Mouse (Mus musculus) heart, embryonic 16.5 days (tissue): ENCODE data around the gene Slc35c2. TPM values are rescaled to one million over a fixed set of nuclear protein-coding genes. Genes with fewer than 3 reads are reported as not detected.
A peak's percentile ranks its signal among the peaks of the same experiment; 100 is the strongest.

Experiments
- ATAC-seq: fragments of 200-750 bp; cut with Nextera tagmentation; replicated peaks from 2 replicates; pipeline ENCODE4 v1.8.0; 2017; ENCODE audit warnings: moderate number of reproducible peaks; ENCODE audit not compliant: insufficient read depth, low FRiP score; ENCODE audit errors: extremely low read depth
- H3K27ac ChIP-seq: fragments of 300-500 bp; sonication (generic); 2 replicates; pipeline ENCODE4 v1.5.1; 2014; ENCODE audit warnings: mild to moderate bottlenecking, low read length, control low read depth, moderate library complexity
- H3K27me3 ChIP-seq: fragments of 300-500 bp; sonication (generic); 2 replicates; pipeline ENCODE4 v1.6.1; 2014; ENCODE audit warnings: low read length, mixed read lengths; ENCODE audit not compliant: control insufficient read depth, insufficient read depth
- H3K36me3 ChIP-seq: fragments of 300-500 bp; sonication (generic); 2 replicates; pipeline ENCODE4 v1.6.1; 2014; ENCODE audit not compliant: control insufficient read depth, insufficient read depth
- H3K4me1 ChIP-seq: fragments of 300-500 bp; sonication (generic); 2 replicates; pipeline ENCODE4 v1.6.1; 2014; ENCODE audit warnings: low read length, mixed read lengths; ENCODE audit not compliant: control insufficient read depth, insufficient read depth
- H3K4me2 ChIP-seq: fragments of 300-500 bp; sonication (generic); 2 replicates; pipeline ENCODE4 v1.6.1; 2014; ENCODE audit warnings: low read depth, mild to moderate bottlenecking, control low read depth, low read length
- H3K4me3 ChIP-seq: fragments of 300-500 bp; sonication (generic); 2 replicates; pipeline ENCODE4 v1.5.1; 2014; ENCODE audit warnings: mild to moderate bottlenecking, control low read depth, low read length
- H3K9ac ChIP-seq: fragments of 300-500 bp; sonication (generic); 2 replicates; pipeline ENCODE4 v1.6.1; 2014; ENCODE audit warnings: low read length, control low read depth
- H3K9me3 ChIP-seq: fragments of 300-500 bp; sonication (generic); replicated peaks from 2 replicates; pipeline ENCODE4 v1.6.1; 2016; ENCODE audit warnings: low read length; ENCODE audit not compliant: control insufficient read depth
- WGBS: fragments of 180-500 bp; shearing (Covaris S2); extraction: QIAGEN DNeasy Blood & Tissue Kit; methylation state at CpG from one replicate; pipeline ENCODE4 v1.1.7; 2014; 5-methylcytosine and 5-hydroxymethylcytosine counted together
- polyA plus RNA-seq: library from polyadenylated mRNA; unstranded; fragments of >200 nt; fragmentation: Nextera tagmentation; extraction: Ambion mirVana; gene quantifications from 2 replicates; pipeline ENCODE4 v1.2.1, GENCODE M21; 2015

The Slc35c2 gene
- polyA plus RNA-seq, 1 experiment from 2014 or later: 40.4 TPM

DNA sequence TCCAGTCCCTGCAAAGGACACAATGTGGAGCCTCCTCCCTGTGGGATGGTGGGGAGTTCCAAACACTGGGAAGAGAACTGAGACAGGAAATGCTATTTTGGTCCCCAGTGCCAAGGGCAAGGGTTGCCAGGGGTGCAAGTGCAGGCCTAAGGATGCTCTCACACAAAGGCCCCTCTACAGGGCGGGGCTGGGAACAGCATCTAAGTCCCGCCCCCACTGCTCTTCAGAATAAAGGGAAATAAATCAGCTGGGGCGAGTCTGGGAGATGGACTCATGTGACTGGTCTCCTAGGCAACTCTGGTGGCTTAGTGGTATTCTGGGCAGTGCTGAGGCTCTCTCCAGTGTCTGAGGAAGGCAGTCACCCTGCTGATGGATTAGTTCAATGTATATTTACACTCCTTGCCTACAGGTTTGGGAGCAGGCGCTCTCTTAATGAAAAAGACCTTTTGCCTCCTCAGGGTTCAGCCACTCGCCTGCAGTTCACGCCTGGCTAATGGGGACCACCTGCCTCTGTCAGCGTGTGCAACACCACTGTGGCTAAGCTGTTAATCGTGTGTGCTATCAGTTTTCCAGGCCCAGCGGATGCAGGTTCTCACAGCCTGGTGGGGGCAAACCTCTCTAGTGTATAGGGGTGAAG, 29.3 kb upstream of the Slc35c2 start:
- no peak overlapping the region for H3K9ac ChIP-seq

DNA sequence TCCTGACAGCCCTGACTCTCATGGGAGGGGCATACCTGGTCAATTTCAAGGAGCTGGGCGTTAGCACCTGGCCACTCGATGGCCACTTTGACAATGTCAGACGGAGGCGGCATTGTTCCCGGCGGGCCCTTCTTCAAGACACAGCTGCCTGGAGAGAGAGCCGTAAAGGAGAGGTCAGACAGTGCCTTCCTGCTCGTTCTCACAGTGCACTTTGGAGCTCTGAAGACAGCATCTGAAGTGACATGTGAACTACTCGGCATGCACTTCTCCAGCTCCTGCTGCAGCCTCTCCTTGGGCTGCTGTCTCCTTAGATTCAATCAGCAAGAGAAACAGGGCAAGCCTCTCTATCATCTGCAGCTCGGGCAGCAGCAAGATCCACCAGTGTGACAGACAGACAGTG, 28.5 kb upstream of the Slc35c2 start:
- Histone ChIP-seq H3K9me3 (no peaks in the 10 kb centered on the region), H3K4me2 (no peak overlapping the region), H3K27ac (no peak overlapping the region; the same call in 1 of the 2 replicates), H3K27me3 (no peaks in the 10 kb centered on the region), H3K4me1 (peaks cover 42% of the 10 kb centered on the region), H3K36me3 (peaks cover 24% of the 10 kb centered on the region), H3K4me3 (no peak overlapping the region), H3K9ac (no peak overlapping the region)
- no peak for ATAC-seq
- 66% methylated on average over 10 of the region's 10 CpGs for WGBS

More for the DNA sequence above, 29.3 kb upstream of the Slc35c2 start:
- no peak overlapping the region for H3K4me3 ChIP-seq
- H3K27ac ChIP-seq: peak overlapping the region; percentile 54
- no peaks in the 10 kb centered on the region for H3K9me3 ChIP-seq
- ATAC-seq: peak; percentile 42; the same call in 1 of the 2 replicates
- H3K27me3 ChIP-seq: no peaks in the 10 kb centered on the region
- peaks cover 24% of the 10 kb centered on the region for H3K36me3 ChIP-seq
- no peak overlapping the region for H3K4me2 ChIP-seq
- H3K4me1 ChIP-seq: peaks cover 48% of the 10 kb centered on the region
- 23% methylated on average over 9 of the region's 9 CpGs for WGBS

DNA sequence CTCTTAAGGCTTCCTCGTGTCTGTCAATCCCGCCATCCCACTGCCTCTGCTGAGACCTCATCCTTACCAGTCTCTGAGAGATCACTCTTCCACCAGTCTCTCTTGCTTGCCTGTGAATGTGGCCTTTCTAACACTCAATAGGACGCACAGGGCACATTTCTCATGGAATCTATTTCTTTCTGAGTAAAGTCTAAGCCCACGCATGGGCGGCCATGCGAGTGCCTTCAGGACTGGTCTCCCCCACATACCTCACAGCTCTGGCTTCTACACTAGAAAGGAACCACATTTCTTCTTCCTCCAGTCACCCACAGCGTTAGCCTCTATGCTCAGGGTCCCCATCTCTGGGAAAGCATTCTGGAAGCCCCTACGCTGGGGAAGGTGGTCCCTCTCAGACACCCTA, 26.5 kb upstream of the Slc35c2 start:
- Histone ChIP-seq H3K9me3 (no peaks in the 10 kb centered on the region), H3K4me3 (no peak overlapping the region), H3K27me3 (no peaks in the 10 kb centered on the region), H3K9ac (no peak overlapping the region), H3K4me1 (peaks cover 24% of the 10 kb centered on the region), H3K27ac (no peak overlapping the region), H3K4me2 (no peak overlapping the region), H3K36me3 (peaks cover 24% of the 10 kb centered on the region)
- ATAC-seq: no peak
- 79% methylated on average over 8 of the region's 8 CpGs for whole genome bisulfite sequencing

DNA sequence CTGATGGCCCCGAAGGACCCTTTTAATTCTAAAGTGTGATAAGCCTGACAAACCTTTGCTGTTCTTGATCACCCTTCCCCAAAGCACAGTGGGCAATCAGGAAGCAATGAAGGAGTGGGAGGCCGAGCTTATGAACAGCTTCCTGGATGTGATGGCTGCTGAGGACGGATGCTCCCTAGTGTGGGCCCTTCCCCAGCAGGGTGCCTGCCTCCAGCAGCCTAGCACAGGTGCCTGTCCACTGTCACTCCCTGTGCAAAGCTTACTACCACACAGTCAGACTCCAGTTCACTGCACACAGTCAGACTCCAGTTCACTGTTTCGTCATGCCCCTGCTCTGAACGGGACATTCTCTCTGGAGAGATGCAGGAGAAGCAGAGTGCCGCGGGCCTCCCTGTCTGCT, 24.7 kb upstream of the Slc35c2 start:
- 73% methylated on average over 7 of the region's 7 CpGs for WGBS
- ATAC-seq: no peak
- H3K4me2 ChIP-seq: no peak overlapping the region
- no peak overlapping the region for H3K4me3 ChIP-seq
- no peaks in the 10 kb centered on the region for H3K9me3 ChIP-seq
- no peak overlapping the region for H3K9ac ChIP-seq
- peaks cover 26% of the 10 kb centered on the region for H3K36me3 ChIP-seq
- peaks cover 7% of the 10 kb centered on the region for H3K4me1 ChIP-seq
- no peaks in the 10 kb centered on the region for H3K27me3 ChIP-seq
- no peak overlapping the region for H3K27ac ChIP-seq

- WGBS: 85% methylated on average over 12 of the region's 12 CpGs
- no peak overlapping the region for H3K4me3 ChIP-seq
- ATAC-seq: no peak
- H3K27ac ChIP-seq: no peak overlapping the region
- H3K4me1 ChIP-seq: no peaks in the 10 kb centered on the region; the same call in 1 of the 2 replicates
- H3K27me3 ChIP-seq: no peaks in the 10 kb centered on the region
- no peak overlapping the region for H3K4me2 ChIP-seq
- H3K9ac ChIP-seq: no peak overlapping the region
- peaks cover 26% of the 10 kb centered on the region for H3K36me3 ChIP-seq
- H3K9me3 ChIP-seq: no peaks in the 10 kb centered on the region
Observed at GRCm38 (mm10) chr2:165311577-165311976, 23.9 kb upstream of the Slc35c2 start.

DNA sequence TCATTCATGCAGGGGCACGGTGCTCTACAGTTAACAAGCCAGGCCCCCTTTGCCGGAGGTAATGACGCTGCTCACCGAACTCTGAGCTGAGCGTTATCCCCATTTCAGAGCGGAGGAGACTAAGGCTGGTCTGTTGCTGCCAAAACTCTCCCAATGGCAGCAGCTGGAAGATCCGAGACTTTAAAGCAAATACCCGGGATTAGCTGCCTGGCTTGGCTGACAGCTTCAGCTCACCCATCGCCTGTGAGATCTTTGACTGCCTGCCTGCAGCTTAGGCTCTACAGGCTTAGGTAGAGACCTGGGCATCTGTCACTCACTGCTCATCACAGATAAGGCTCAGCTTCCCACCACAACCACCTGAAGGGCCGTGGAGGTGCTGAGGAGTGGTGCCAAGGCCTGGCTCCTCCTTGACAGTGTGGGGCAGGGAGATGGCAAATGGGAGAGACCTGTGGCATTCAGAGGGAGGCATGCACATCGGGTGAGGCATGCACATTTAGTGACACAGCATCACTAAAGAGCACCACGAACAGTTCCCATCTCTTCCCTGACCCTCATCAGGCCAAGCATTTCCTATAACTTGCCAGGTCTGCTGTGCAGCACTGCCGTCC, 23.3 kb upstream of the Slc35c2 start:
- Histone ChIP-seq H3K4me3 (no peak overlapping the region), H3K4me1 (no peaks in the 10 kb centered on the region), H3K9ac (no peak overlapping the region), H3K36me3 (peaks cover 25% of the 10 kb centered on the region), H3K9me3 (no peaks in the 10 kb centered on the region), H3K4me2 (no peak overlapping the region), H3K27me3 (no peaks in the 10 kb centered on the region), H3K27ac (no peak overlapping the region)
- no peak for ATAC-seq
- 69% methylated on average over 13 of the region's 13 CpGs for WGBS

GRCm38 (mm10) chr2:165307801-165308200, 20.1 kb upstream of the Slc35c2 start:
- 96% methylated on average over 6 of the region's 6 CpGs for WGBS
- H3K4me3 ChIP-seq: no peak overlapping the region
- H3K4me1 ChIP-seq: no peaks in the 10 kb centered on the region
- no peak for ATAC-seq
- H3K9me3 ChIP-seq: peaks cover 4% of the 10 kb centered on the region; the same call in 1 of the 2 replicates
- H3K9ac ChIP-seq: no peak overlapping the region
- H3K4me2 ChIP-seq: no peak overlapping the region
- H3K27ac ChIP-seq: no peak overlapping the region
- H3K27me3 ChIP-seq: no peaks in the 10 kb centered on the region
- peaks cover 30% of the 10 kb centered on the region for H3K36me3 ChIP-seq

DNA sequence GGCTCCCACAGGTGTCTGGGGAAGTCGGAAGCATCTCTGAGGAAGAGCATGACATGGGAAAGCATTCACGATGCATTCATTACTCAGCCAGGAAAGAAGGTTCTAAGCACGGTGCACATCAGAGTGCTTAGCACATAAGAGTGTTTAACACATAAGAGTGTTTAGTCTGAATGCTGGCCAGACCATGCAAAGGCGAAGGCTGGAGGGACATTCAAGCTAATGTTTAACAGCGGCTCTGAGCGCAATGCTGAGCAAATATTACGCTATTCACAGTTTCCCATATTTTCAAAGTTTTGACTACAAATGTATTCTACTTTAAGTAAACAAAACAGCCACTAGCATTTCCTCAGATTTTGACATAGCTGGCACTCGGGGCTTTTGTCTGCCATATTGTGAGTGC, 17.8 kb upstream of the Slc35c2 start:
- no peaks in the 10 kb centered on the region for H3K27me3 ChIP-seq
- WGBS: 88% methylated on average over 8 of the region's 8 CpGs
- no peak overlapping the region for H3K9ac ChIP-seq
- no peaks in the 10 kb centered on the region for H3K4me1 ChIP-seq
- H3K9me3 ChIP-seq: peaks cover 4% of the 10 kb centered on the region; the same call in 1 of the 2 replicates
- H3K27ac ChIP-seq: no peak overlapping the region
- ATAC-seq: no peak
- peaks cover 30% of the 10 kb centered on the region for H3K36me3 ChIP-seq
- no peak overlapping the region for H3K4me2 ChIP-seq
- H3K4me3 ChIP-seq: no peak overlapping the region

DNA sequence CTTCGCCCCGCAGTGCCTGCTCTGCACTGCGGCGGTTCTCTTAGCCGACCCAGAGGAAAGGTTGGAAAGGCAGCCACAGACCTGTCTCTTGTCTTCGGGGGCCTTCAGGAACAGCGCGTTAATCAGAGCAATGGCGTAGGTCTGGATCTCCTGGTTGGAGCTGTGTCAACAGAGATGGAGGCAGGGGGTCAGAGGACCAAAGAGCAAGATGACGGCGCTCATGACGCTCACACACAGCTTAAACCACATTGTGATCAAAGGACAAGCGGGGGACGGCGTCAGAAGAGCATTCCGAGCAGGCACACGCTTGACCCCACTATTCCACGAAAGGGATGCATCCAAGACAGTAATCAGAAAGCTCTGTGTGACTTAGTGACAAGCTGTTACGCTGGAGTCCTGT, 17.1 kb upstream of the Slc35c2 start:
- no peaks in the 10 kb centered on the region for H3K27me3 ChIP-seq
- peaks cover 4% of the 10 kb centered on the region; the same call in 1 of the 2 replicates for H3K9me3 ChIP-seq
- H3K4me1 ChIP-seq: no peaks in the 10 kb centered on the region
- H3K36me3 ChIP-seq: peaks cover 30% of the 10 kb centered on the region
- ATAC-seq: no peak
- H3K9ac ChIP-seq: no peak overlapping the region
- no peak overlapping the region for H3K4me2 ChIP-seq
- H3K27ac ChIP-seq: no peak overlapping the region
- 81% methylated on average over 19 of the region's 19 CpGs for WGBS
- H3K4me3 ChIP-seq: no peak overlapping the region
